ENCODE assay signal across 8 mouse cellular contexts in genomic region chr4:149752124-149752799, GRCm38 (mm10). TPM values are rescaled to one million over a fixed set of nuclear protein-coding genes. Genes with fewer than 3 reads are reported as not detected.
DNase-seq lines count a peak whose midpoint lies in the region; TF ChIP-seq lines count a peak whose summit lies in the region.

No protein-coding gene starts in this region.

- no peak for TF ChIP-seq POLR2A in embryonic fibroblast, embryonic 13.5 days (IDR thresholded peaks at IDR 0.05; ENCODE audit: low read depth, low read length)

- peak; percentile 72; the same call in 1 of the 2 replicates for TF ChIP-seq CTCF in embryonic fibroblast, embryonic 13.5 days (IDR thresholded peaks at IDR 0.05; ENCODE audit: borderline replicate concordance, insufficient read depth, low read length)

- peak; percentile 60 to 63 for DNase-seq in cerebellum, adult 18-20 months
- no peak for DNase-seq in cerebellum, adult 11 months
- DNase-seq in urinary bladder, postnatal 25 days (ENCODE audit: low spot score), result peak; percentile 60
- DNase-seq in urinary bladder, postnatal 4 days (ENCODE audit: low spot score in 2 of 2), result no peak
- peak; percentile 49 to 61 for DNase-seq in kidney, adult 8-10 months
- DNase-seq in lung, postnatal 10 days, result peak; percentile 79
- DNase-seq in right cerebral cortex, postnatal 14 days, result peak; percentile 63

- H3K27ac ChIP-seq in embryonic fibroblast, embryonic 13.5 days (ENCODE audit: insufficient read depth, low read length), result no peak overlapping the region

- H3K4me1 ChIP-seq in embryonic fibroblast, embryonic 13.5 days (ENCODE audit: control insufficient read depth, insufficient read depth, low read length), result peaks cover 7% of the 10 kb centered on the region; the same call in 1 of the 2 replicates

- no peak overlapping the region for H3K4me3 ChIP-seq in embryonic fibroblast, embryonic 13.5 days (ENCODE audit: insufficient read depth, low read length)

RNA-seq across cellular contexts. Expression of gene Tmem201, which starts 14.4 kb away (rescaled TPM):
- 14.6 and 19.6 TPM in 2 replicates for polyA plus RNA-seq in embryonic fibroblast, embryonic 13.5 days (2011; ENCODE audit: insufficient read length, low read depth, missing spikeins)

RNA-seq across cellular contexts. Expression of gene Slc25a33, which starts 21.8 kb away (rescaled TPM):
- polyA plus RNA-seq in embryonic fibroblast, embryonic 13.5 days (2011; ENCODE audit: insufficient read length, low read depth, missing spikeins), result 5.7 and 7.4 TPM in 2 replicates

RNA-seq across cellular contexts. Expression of gene Pik3cd, which starts 49.9 kb away (rescaled TPM):
- 3.6 and 4.3 TPM in 2 replicates for polyA plus RNA-seq in embryonic fibroblast, embryonic 13.5 days (2011; ENCODE audit: insufficient read length, low read depth, missing spikeins)

Comparison
In these comparisons a context has a peak if more than half of its experiments do, and no peak if none do; other contexts are left out.
1. DNase-seq: peak in cerebellum, adult 18-20 months (2 of 2), urinary bladder, postnatal 25 days (single experiment), kidney, adult 8-10 months (2 of 2), lung, postnatal 10 days (single experiment) and right cerebral cortex, postnatal 14 days (single experiment); none in cerebellum, adult 11 months (single experiment) and urinary bladder, postnatal 4 days (0 of 2).